Mouse (Mus musculus) myocyte (in vitro differentiated cells): ENCODE measurements at regions not wholly inside any gene's neighbourhood (a gene's known extent, or its start where the extent isn't known, plus 50 kb on each side); places are given as distances from the start of the nearest gene placed in this dataset.

Experiments
- H3K27me3 ChIP-seq: one replicate; pipeline ENCODE4 v1.6.1; 2011; ENCODE audit not compliant: control insufficient read depth, insufficient read depth, insufficient read length
- H3K36me3 ChIP-seq: one replicate; pipeline ENCODE4 v1.6.1; 2011; ENCODE audit not compliant: control insufficient read depth, insufficient read depth
- H3K4me2 ChIP-seq: one replicate; pipeline ENCODE4 v1.6.1; 2011; ENCODE audit warnings: low read depth, control low read depth
- H3K4me3 ChIP-seq: one replicate; pipeline ENCODE4 v1.5.1; 2011; ENCODE audit warnings: mild to moderate bottlenecking, control low read depth, moderate library complexity
- H3K79me2 ChIP-seq: one replicate; pipeline ENCODE4 v1.6.1; 2011; ENCODE audit not compliant: control insufficient read depth, insufficient read depth
- H3ac ChIP-seq: one replicate; pipeline ENCODE4 v1.6.1; 2011; ENCODE audit not compliant: control insufficient read depth, insufficient read length
- CEBPB ChIP-seq: IDR thresholded peaks from 2 replicates; pipeline ENCODE4 v1.6.1; 2011; ENCODE audit warnings: mild to moderate bottlenecking, moderate library complexity; ENCODE audit not compliant: poor library complexity, insufficient read depth, severe bottlenecking
- E2F4 ChIP-seq: IDR thresholded peaks from one replicate; pipeline ENCODE4 v1.6.1; 2011; ENCODE audit warnings: mild to moderate bottlenecking, control low read depth, moderate library complexity; ENCODE audit not compliant: insufficient read depth
- MAX ChIP-seq: IDR thresholded peaks from one replicate; pipeline ENCODE4 v1.6.1; 2011; ENCODE audit warnings: low read depth, mild to moderate bottlenecking, control low read depth
- MYOD1 ChIP-seq, 3 experiments: IDR thresholded peaks; one replicate each; pipeline ENCODE4 v1.6.1; 2011; ENCODE audit warnings: control low read depth in 2 of 3, low read depth in 2 of 3, mild to moderate bottlenecking in 2 of 3, moderate library complexity in 1 of 3; ENCODE audit not compliant: insufficient read length in 2 of 3, control insufficient read depth in 1 of 3
- MYOG ChIP-seq, 3 experiments: IDR thresholded peaks; one replicate each; pipeline ENCODE4 v1.6.1; 2011; ENCODE audit warnings: control low read depth in 2 of 3, low read depth in 2 of 3, mild to moderate bottlenecking in 2 of 3; ENCODE audit not compliant: insufficient read length in 2 of 3, control insufficient read depth in 1 of 3, insufficient read depth in 1 of 3
- POLR2A ChIP-seq: IDR thresholded peaks from one replicate; pipeline ENCODE4 v1.6.1; 2011; ENCODE audit warnings: low read depth, mild to moderate bottlenecking, control low read depth, moderate library complexity; ENCODE audit not compliant: insufficient read length
- POLR2AphosphoS2 ChIP-seq: IDR thresholded peaks from one replicate; pipeline ENCODE4 v1.6.1; 2011; ENCODE audit warnings: low read depth, control low read depth; ENCODE audit not compliant: insufficient read length
- REST ChIP-seq: IDR thresholded peaks from one replicate; pipeline ENCODE4 v1.6.1; 2011; ENCODE audit warnings: mild to moderate bottlenecking, control low read depth, moderate library complexity; ENCODE audit not compliant: insufficient read depth, insufficient read length
- SRF ChIP-seq: IDR thresholded peaks from one replicate; pipeline ENCODE4 v1.6.1; 2011; ENCODE audit warnings: low read depth; ENCODE audit not compliant: control insufficient read depth, insufficient read length
- TCF12 ChIP-seq: IDR thresholded peaks from one replicate; pipeline ENCODE4 v1.6.1; 2011; ENCODE audit warnings: mild to moderate bottlenecking, control low read depth; ENCODE audit not compliant: poor library complexity, insufficient read depth, severe bottlenecking
- TCF3 ChIP-seq: IDR thresholded peaks from one replicate; pipeline ENCODE4 v1.6.1; 2011; ENCODE audit warnings: low read depth, control low read depth; ENCODE audit not compliant: insufficient read length
- USF1 ChIP-seq: IDR thresholded peaks from one replicate; pipeline ENCODE4 v1.6.1; 2011; ENCODE audit warnings: low read depth, mild to moderate bottlenecking, control low read depth, moderate library complexity

GRCm38 (mm10) chr13:118259606-118260005 lies 126.8 kb upstream of the B430218F22Rik start:
- Histone ChIP-seq H3K79me2 (no peaks in the 10 kb centered on the region), H3K4me3 (no peak overlapping the region), H3K27me3 (no peaks in the 10 kb centered on the region), H3K4me2 (no peak overlapping the region), H3ac (no peak overlapping the region), H3K36me3 (no peaks in the 10 kb centered on the region)
- TF ChIP-seq E2F4: no peak
- no peak for TF ChIP-seq USF1
- no peak for TF ChIP-seq REST
- no peak for TF ChIP-seq TCF12
- no peak for TF ChIP-seq SRF
- TF ChIP-seq TCF3: no peak
- TF ChIP-seq MYOG (IDR thresholded peaks at IDR 0.05; ENCODE audit: control insufficient read depth in 1 of 3, insufficient read depth in 1 of 3, insufficient read length in 2 of 3, low read depth in 2 of 3): no peak
- no peak for TF ChIP-seq MAX
- TF ChIP-seq MYOD1 (IDR thresholded peaks at IDR 0.05; ENCODE audit: control insufficient read depth in 1 of 3, insufficient read length in 2 of 3, low read depth in 2 of 3): no peak
- no peak for TF ChIP-seq CEBPB
- no peak for TF ChIP-seq POLR2AphosphoS2
- no peak for TF ChIP-seq POLR2A

GRCm38 (mm10) chr13:118262971-118263370 lies 123.5 kb upstream of the B430218F22Rik start:
- H3K36me3 ChIP-seq: no peaks in the 10 kb centered on the region
- no peak overlapping the region for H3K4me3 ChIP-seq
- TF ChIP-seq SRF: no peak
- TF ChIP-seq TCF3: no peak
- TF ChIP-seq CEBPB: no peak
- TF ChIP-seq POLR2A: no peak
- TF ChIP-seq USF1: no peak
- no peak for TF ChIP-seq E2F4
- no peak for TF ChIP-seq MYOD1 (IDR thresholded peaks at IDR 0.05; ENCODE audit: control insufficient read depth in 1 of 3, insufficient read length in 2 of 3, low read depth in 2 of 3)
- TF ChIP-seq MYOG (IDR thresholded peaks at IDR 0.05; ENCODE audit: control insufficient read depth in 1 of 3, insufficient read depth in 1 of 3, insufficient read length in 2 of 3, low read depth in 2 of 3): no peak
- no peak for TF ChIP-seq MAX
- no peak for TF ChIP-seq TCF12
- no peak for TF ChIP-seq REST
- no peak for TF ChIP-seq POLR2AphosphoS2
- no peaks in the 10 kb centered on the region for H3K27me3 ChIP-seq
- H3K79me2 ChIP-seq: no peaks in the 10 kb centered on the region
- H3ac ChIP-seq: no peak overlapping the region
- H3K4me2 ChIP-seq: no peak overlapping the region

- Histone ChIP-seq H3K4me3 (no peak overlapping the region), H3K79me2 (no peaks in the 10 kb centered on the region), H3K4me2 (no peak overlapping the region), H3ac (no peak overlapping the region), H3K27me3 (no peaks in the 10 kb centered on the region), H3K36me3 (no peaks in the 10 kb centered on the region)
- TF ChIP-seq MAX: no peak
- TF ChIP-seq USF1: no peak
- TF ChIP-seq POLR2A: no peak
- TF ChIP-seq REST: no peak
- TF ChIP-seq SRF: no peak
- TF ChIP-seq TCF12: no peak
These were observed 120.5 kb upstream of the B430218F22Rik start for GRCm38 (mm10) chr13:118265763-118266520.

DNA sequence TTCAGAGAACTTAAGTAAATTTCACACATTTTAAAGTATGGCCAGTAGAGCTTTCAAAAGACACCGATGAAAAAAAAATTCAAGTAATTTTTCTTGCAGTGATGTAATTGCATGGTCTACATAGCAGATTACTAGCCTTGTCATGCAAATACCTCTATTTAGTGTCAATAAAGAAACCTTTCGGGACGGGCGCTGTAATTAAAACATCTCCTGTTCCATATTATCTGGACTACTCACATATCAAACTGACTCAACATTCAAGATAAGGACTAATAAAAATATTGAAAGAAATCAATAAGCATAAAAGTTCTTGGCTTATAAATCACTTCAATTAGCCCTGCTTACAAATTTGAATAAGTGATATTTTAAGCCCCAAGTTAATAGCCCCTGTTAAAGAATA lies 113.5 kb upstream of the B430218F22Rik start:
- TF ChIP-seq POLR2AphosphoS2 (no peak), SRF (no peak), E2F4 (no peak), MAX (no peak), USF1 (no peak), POLR2A (no peak), TCF3 (no peak), CEBPB (no peak), REST (no peak), TCF12 (no peak), MYOG (IDR thresholded peaks at IDR 0.05; ENCODE audit: control insufficient read depth in 1 of 3, insufficient read depth in 1 of 3, insufficient read length in 2 of 3, low read depth in 2 of 3) (no peak), MYOD1 (IDR thresholded peaks at IDR 0.05; ENCODE audit: control insufficient read depth in 1 of 3, insufficient read length in 2 of 3, low read depth in 2 of 3) (no peak)
- no peaks in the 10 kb centered on the region for H3K36me3 ChIP-seq

More for the DNA sequence above, 113.5 kb upstream of the B430218F22Rik start:
- no peak overlapping the region for H3K4me2 ChIP-seq
- H3K4me3 ChIP-seq: no peak overlapping the region
- H3K27me3 ChIP-seq: no peaks in the 10 kb centered on the region
- no peaks in the 10 kb centered on the region for H3K79me2 ChIP-seq
- H3ac ChIP-seq: no peak overlapping the region
